Mouse (Mus musculus): ENCODE measurements around the gene Myo1e. TPM values are rescaled to one million over a fixed set of nuclear protein-coding genes. Genes with fewer than 3 reads are reported as not detected.

The Myo1e gene
- polyA plus RNA-seq, 1 experiment, result 27.3 TPM

- H3ac ChIP-seq (ENCODE audit: control insufficient read depth, insufficient read length, low read depth), result no peak overlapping the region
- H3K27me3 ChIP-seq (ENCODE audit: control insufficient read depth, insufficient read depth, insufficient read length), result no peaks in the 10 kb centered on the region
- H3K36me3 ChIP-seq (ENCODE audit: control insufficient read depth, insufficient read depth), result peaks cover 57% of the 10 kb centered on the region
- H3K79me2 ChIP-seq (ENCODE audit: control insufficient read depth, insufficient read depth), result no peaks in the 10 kb centered on the region
- TF ChIP-seq FOSL1 (IDR thresholded peaks at IDR 0.05; ENCODE audit: insufficient read depth, low read length, poor library complexity, severe bottlenecking) (no peak), CEBPB (IDR thresholded peaks at IDR 0.05; ENCODE audit: low read depth) (no peak), CTCF (IDR thresholded peaks at IDR 0.05; ENCODE audit: control insufficient read depth, insufficient read depth, insufficient read length) (no peak), MAX (IDR thresholded peaks at IDR 0.05) (no peak), MYOD1 (IDR thresholded peaks at IDR 0.05; ENCODE audit: control insufficient read depth, insufficient read length, low read depth) (no peak), MYOG (IDR thresholded peaks at IDR 0.05; ENCODE audit: control insufficient read depth, extremely low read depth, insufficient read length) (no peak), USF1 (IDR thresholded peaks at IDR 0.05; ENCODE audit: low read depth) (no peak)
- no peaks in the 10 kb centered on the region for H3K79me3 ChIP-seq (ENCODE audit: low read depth)
- no peak overlapping the region for H3K4me3 ChIP-seq (ENCODE audit: insufficient read depth, poor library complexity, severe bottlenecking)
Measured at GRCm38 (mm10) chr9:70365915-70366314, 158.8 kb downstream of the Myo1e start.

GRCm38 (mm10) chr9:70366898-70367297 lies 159.7 kb downstream of the Myo1e start:
- Histone ChIP-seq H3K79me2 (ENCODE audit: control insufficient read depth, insufficient read depth) (no peaks in the 10 kb centered on the region), H3K27me3 (ENCODE audit: control insufficient read depth, insufficient read depth, insufficient read length) (no peaks in the 10 kb centered on the region), H3K79me3 (ENCODE audit: low read depth) (no peaks in the 10 kb centered on the region), H3K36me3 (ENCODE audit: control insufficient read depth, insufficient read depth) (peaks cover 55% of the 10 kb centered on the region), H3ac (ENCODE audit: control insufficient read depth, insufficient read length, low read depth) (no peak overlapping the region), H3K4me3 (ENCODE audit: insufficient read depth, poor library complexity, severe bottlenecking) (no peak overlapping the region)
- no peak for TF ChIP-seq CTCF (IDR thresholded peaks at IDR 0.05; ENCODE audit: control insufficient read depth, insufficient read depth, insufficient read length)
- TF ChIP-seq MAX (IDR thresholded peaks at IDR 0.05), result no peak
- TF ChIP-seq FOSL1 (IDR thresholded peaks at IDR 0.05; ENCODE audit: insufficient read depth, low read length, poor library complexity, severe bottlenecking), result no peak
- no peak for TF ChIP-seq MYOG (IDR thresholded peaks at IDR 0.05; ENCODE audit: control insufficient read depth, extremely low read depth, insufficient read length)
- no peak for TF ChIP-seq MYOD1 (IDR thresholded peaks at IDR 0.05; ENCODE audit: control insufficient read depth, insufficient read length, low read depth)
- no peak for TF ChIP-seq CEBPB (IDR thresholded peaks at IDR 0.05; ENCODE audit: low read depth)
- no peak for TF ChIP-seq USF1 (IDR thresholded peaks at IDR 0.05; ENCODE audit: low read depth)

GRCm38 (mm10) chr9:70371638-70372037 lies 164.5 kb downstream of the Myo1e start:
- H3K79me2 ChIP-seq (ENCODE audit: control insufficient read depth, insufficient read depth), result no peaks in the 10 kb centered on the region
- TF ChIP-seq CTCF (IDR thresholded peaks at IDR 0.05; ENCODE audit: control insufficient read depth, insufficient read depth, insufficient read length) (no peak), FOSL1 (IDR thresholded peaks at IDR 0.05; ENCODE audit: insufficient read depth, low read length, poor library complexity, severe bottlenecking) (no peak), MYOG (IDR thresholded peaks at IDR 0.05; ENCODE audit: control insufficient read depth, extremely low read depth, insufficient read length) (no peak), MAX (IDR thresholded peaks at IDR 0.05) (no peak), MYOD1 (IDR thresholded peaks at IDR 0.05; ENCODE audit: control insufficient read depth, insufficient read length, low read depth) (no peak), USF1 (IDR thresholded peaks at IDR 0.05; ENCODE audit: low read depth) (no peak), CEBPB (IDR thresholded peaks at IDR 0.05; ENCODE audit: low read depth) (no peak)
- H3K36me3 ChIP-seq (ENCODE audit: control insufficient read depth, insufficient read depth), result peaks cover 37% of the 10 kb centered on the region
- no peaks in the 10 kb centered on the region for H3K79me3 ChIP-seq (ENCODE audit: low read depth)
- H3K27me3 ChIP-seq (ENCODE audit: control insufficient read depth, insufficient read depth, insufficient read length), result no peaks in the 10 kb centered on the region
- H3ac ChIP-seq (ENCODE audit: control insufficient read depth, insufficient read length, low read depth), result no peak overlapping the region
- no peak overlapping the region for H3K4me3 ChIP-seq (ENCODE audit: insufficient read depth, poor library complexity, severe bottlenecking)

- no peaks in the 10 kb centered on the region for H3K79me2 ChIP-seq (ENCODE audit: control insufficient read depth, insufficient read depth)
- no peaks in the 10 kb centered on the region for H3K27me3 ChIP-seq (ENCODE audit: control insufficient read depth, insufficient read depth, insufficient read length)
- H3K36me3 ChIP-seq (ENCODE audit: control insufficient read depth, insufficient read depth), result peaks cover 40% of the 10 kb centered on the region
- no peaks in the 10 kb centered on the region for H3K79me3 ChIP-seq (ENCODE audit: low read depth)
- no peak overlapping the region for H3ac ChIP-seq (ENCODE audit: control insufficient read depth, insufficient read length, low read depth)
- TF ChIP-seq CTCF (IDR thresholded peaks at IDR 0.05; ENCODE audit: control insufficient read depth, insufficient read depth, insufficient read length) (no peak), CEBPB (IDR thresholded peaks at IDR 0.05; ENCODE audit: low read depth) (no peak), MYOG (IDR thresholded peaks at IDR 0.05; ENCODE audit: control insufficient read depth, extremely low read depth, insufficient read length) (no peak), MAX (IDR thresholded peaks at IDR 0.05) (no peak), FOSL1 (IDR thresholded peaks at IDR 0.05; ENCODE audit: insufficient read depth, low read length, poor library complexity, severe bottlenecking) (no peak), USF1 (IDR thresholded peaks at IDR 0.05; ENCODE audit: low read depth) (no peak), MYOD1 (IDR thresholded peaks at IDR 0.05; ENCODE audit: control insufficient read depth, insufficient read length, low read depth) (no peak)
- no peak overlapping the region for H3K4me3 ChIP-seq (ENCODE audit: insufficient read depth, poor library complexity, severe bottlenecking)
Measured at GRCm38 (mm10) chr9:70379502-70380467, 172.6 kb downstream of the Myo1e start.

- Histone ChIP-seq H3K27me3 (ENCODE audit: control insufficient read depth, insufficient read depth, insufficient read length) (no peaks in the 10 kb centered on the region), H3K79me3 (ENCODE audit: low read depth) (no peaks in the 10 kb centered on the region), H3K79me2 (ENCODE audit: control insufficient read depth, insufficient read depth) (no peaks in the 10 kb centered on the region), H3K4me3 (ENCODE audit: insufficient read depth, poor library complexity, severe bottlenecking) (no peak overlapping the region), H3ac (ENCODE audit: control insufficient read depth, insufficient read length, low read depth) (no peak overlapping the region), H3K36me3 (ENCODE audit: control insufficient read depth, insufficient read depth) (peaks cover 54% of the 10 kb centered on the region)
- TF ChIP-seq CTCF (IDR thresholded peaks at IDR 0.05; ENCODE audit: control insufficient read depth, insufficient read depth, insufficient read length), result no peak
- TF ChIP-seq USF1 (IDR thresholded peaks at IDR 0.05; ENCODE audit: low read depth), result no peak
- no peak for TF ChIP-seq FOSL1 (IDR thresholded peaks at IDR 0.05; ENCODE audit: insufficient read depth, low read length, poor library complexity, severe bottlenecking)
- TF ChIP-seq MYOD1 (IDR thresholded peaks at IDR 0.05; ENCODE audit: control insufficient read depth, insufficient read length, low read depth), result no peak
- TF ChIP-seq MYOG (IDR thresholded peaks at IDR 0.05; ENCODE audit: control insufficient read depth, extremely low read depth, insufficient read length), result no peak
- TF ChIP-seq MAX (IDR thresholded peaks at IDR 0.05), result no peak
- no peak for TF ChIP-seq CEBPB (IDR thresholded peaks at IDR 0.05; ENCODE audit: low read depth)
Measured at GRCm38 (mm10) chr9:70382091-70382490, 174.9 kb downstream of the Myo1e start.

Data from C2C12 (cell line).